In the genomic region with DNA sequence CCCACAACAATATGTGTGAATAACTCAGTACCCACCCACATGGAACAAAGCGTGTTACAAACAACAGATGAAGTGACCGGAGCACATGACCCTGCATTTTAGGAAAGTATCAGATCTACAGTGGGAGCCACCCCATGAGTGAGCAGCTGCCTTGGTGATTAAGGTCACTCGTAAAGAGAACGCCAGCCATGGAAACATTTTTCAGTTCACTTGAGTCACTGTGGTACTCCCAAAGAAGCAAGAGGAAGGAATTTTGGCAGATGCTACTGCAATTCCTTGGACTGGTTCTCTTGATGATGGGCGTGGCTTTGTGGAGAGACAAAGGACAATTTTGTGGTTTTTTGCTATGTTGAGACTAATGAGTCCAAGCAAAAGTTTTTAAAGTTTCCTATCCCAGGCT, we compare ENCODE assay signal across 17 mouse cellular contexts. TPM values are rescaled to one million over a fixed set of nuclear protein-coding genes. Genes with fewer than 3 reads are reported as not detected.
A peak's percentile ranks its signal among the peaks of the same experiment; 100 is the strongest.
DNase-seq lines count a peak whose midpoint lies in the region; TF ChIP-seq lines count a peak whose summit lies in the region.
"Had no signal": no experiment of that assay in that cellular context is flagged by ENCODE, and none has a peak within 500 bp of the region (broad histone marks: within the 10 kb centered on the region; RNA-seq: fewer than 3 reads in every experiment).

No protein-coding gene starts in this region.

- TF ChIP-seq POLR2A in brain, embryonic 14.5 days (IDR thresholded peaks at IDR 0.05; ENCODE audit: borderline replicate concordance, extremely low read depth, insufficient read depth, insufficient read length, poor library complexity, severe bottlenecking): no peak

- no peak for TF ChIP-seq CTCF in brain, embryonic 14.5 days (IDR thresholded peaks at IDR 0.05; ENCODE audit: borderline replicate concordance, extremely low read depth, insufficient read depth, insufficient read length)

- DNase-seq in gastrocnemius, postnatal 14 days: peak; percentile 11
- DNase-seq in gastrocnemius, postnatal 10 days: no peak
- peak; percentile 23 for DNase-seq in lung, postnatal 10 days
- DNase-seq in lung, postnatal 25 days (ENCODE audit: low spot score): no peak
- peak; percentile 15 for DNase-seq in brain, embryonic 14.5 days (ENCODE audit: low read depth)
- DNase-seq in retina, postnatal 1 day: peak; percentile 60
- DNase-seq in adrenal gland, adult 2 months: no peak
- no peak for DNase-seq in layer of hippocampus, postnatal 36 days
- DNase-seq: adrenal gland, adult 8-10 months; cerebellum, adult 2 months; embryo, embryonic 11 days; heart, postnatal 4 days; kidney, adult 8-10 months; kidney, postnatal 25 days; lung, adult 2 months; right cerebral cortex, adult 18-20 months; thymus, adult 18-20 months had no signal

- intact Hi-C loops in gastrocnemius, postnatal 14 days (cut with DNase I; ENCODE audit: low total_unique reads): no loop called here

RNA-seq across cellular contexts. Expression of a gene that starts 4.4 kb away (rescaled TPM):
- 100 to 1,000 TPM; 314 to 329 TPM for total RNA-seq in gastrocnemius, postnatal 14 days (2021)
- 100 to 1,000 TPM; 283 to 307 TPM for total RNA-seq in gastrocnemius, postnatal 10 days (2021)
- 96.1 and 100 TPM in 2 replicates for polyA plus RNA-seq in brain, embryonic 14.5 days (2012; rRNA removed)
- total RNA-seq in adrenal gland, adult 2 months (2021): 100 to 1,000 TPM; 144 to 170 TPM
- 2.1 and 2.2 TPM in 2 replicates for polyA plus RNA-seq in adrenal gland, adult 2 months (2012; rRNA removed)
- total RNA-seq in layer of hippocampus, postnatal 36 days (2021): 100 to 1,000 TPM; 299 to 316 TPM

Comparison
In these comparisons a context has a peak if more than half of its experiments do, and no peak if none do; other contexts are left out.
1. DNase-seq: peak in gastrocnemius, postnatal 14 days (single experiment), lung, postnatal 10 days (single experiment), brain, embryonic 14.5 days (single experiment) and retina, postnatal 1 day (single experiment); none in gastrocnemius, postnatal 10 days (single experiment), lung, postnatal 25 days (single experiment), adrenal gland, adult 2 months (single experiment) and layer of hippocampus, postnatal 36 days (0 of 2).